In genomic region chr15:81324979-81325378, GRCm38 (mm10) we compare ENCODE assay signal across 25 mouse cellular contexts. TPM values are rescaled to one million over a fixed set of nuclear protein-coding genes. Genes with fewer than 3 reads are reported as not detected.
DNase-seq lines count a peak whose midpoint lies in the region; TF ChIP-seq lines count a peak whose summit lies in the region.
"Had no signal": no experiment of that assay in that cellular context is flagged by ENCODE, and none has a peak within 500 bp of the region (broad histone marks: within the 10 kb centered on the region; RNA-seq: fewer than 3 reads in every experiment).

No protein-coding gene starts in this region.

- peak; percentile 12 for DNase-seq in gastrocnemius, adult 18-20 months (ENCODE audit: low spot score)
- no peak for DNase-seq in gastrocnemius, postnatal 14 days
- peak; percentile 15 to 16 for DNase-seq in heart, adult 9 months (ENCODE audit: low spot score in 2 of 2)
- DNase-seq in heart, postnatal 4 days, result no peak
- peak; percentile 60 for DNase-seq in NIH3T3 (ENCODE audit: low read depth)
- DNase-seq in ovary, postnatal 14 days (ENCODE audit: low spot score), result no peak
- DNase-seq: adrenal gland, postnatal 14 days; cerebellum, adult 11-12 months; cerebellum, adult 9-11 months; embryo, embryonic 11 days; gastrocnemius, postnatal 10 days; kidney, postnatal 36 days; liver; lung, embryonic 14.5 days; thymus, postnatal 4 days had no signal

- intact Hi-C loops in gastrocnemius, postnatal 14 days (cut with DNase I; ENCODE audit: low total_unique reads), result no loop called here

- no peaks in the 10 kb centered on the region for H3K4me1 ChIP-seq in embryonic fibroblast, embryonic 13.5 days (ENCODE audit: control insufficient read depth, insufficient read depth, low read length)
- H3K4me1 ChIP-seq: intestine, embryonic 15.5 days; midbrain, embryonic 10.5 days; midbrain, embryonic 15.5 days had no signal

- H3K27ac ChIP-seq in embryonic fibroblast, embryonic 13.5 days (ENCODE audit: insufficient read depth, low read length), result peak overlapping the region; percentile 23; the same call in 1 of the 2 replicates
- H3K27ac ChIP-seq: embryonic facial prominence, embryonic 13.5 days; hindbrain, embryonic 12.5 days; hindbrain, postnatal 0 days; intestine, embryonic 15.5 days; layer of hippocampus, adult 2 months; left cerebral cortex, adult 2 months; liver, embryonic 14.5 days; midbrain, embryonic 10.5 days; midbrain, embryonic 15.5 days had no signal

- TF ChIP-seq POLR2A in embryonic fibroblast, embryonic 13.5 days (IDR thresholded peaks at IDR 0.05; ENCODE audit: low read depth, low read length), result no peak

- TF ChIP-seq CTCF in embryonic fibroblast, embryonic 13.5 days (IDR thresholded peaks at IDR 0.05; ENCODE audit: borderline replicate concordance, insufficient read depth, low read length), result no peak

- H3K4me3 ChIP-seq in embryonic fibroblast, embryonic 13.5 days (ENCODE audit: insufficient read depth, low read length), result no peak overlapping the region
- H3K4me3 ChIP-seq: embryonic facial prominence, embryonic 13.5 days; hindbrain, embryonic 12.5 days; intestine, embryonic 15.5 days; layer of hippocampus, adult 2 months; left cerebral cortex, adult 2 months; midbrain, embryonic 10.5 days; midbrain, embryonic 15.5 days had no signal

RNA-seq across cellular contexts. Expression of gene Slc25a17, which starts 35.6 kb away (rescaled TPM):
- total RNA-seq in gastrocnemius, adult 18-20 months (2021), result 1 to 10 TPM; 6.7 TPM
- 10 to 100 TPM; 15.6 to 15.9 TPM for total RNA-seq in gastrocnemius, postnatal 14 days (2021)
- 10 to 100 TPM; 31.9 to 32.8 TPM for total RNA-seq in heart, postnatal 4 days (2021)
- 89.1 and 93.1 TPM in 2 replicates for polyA plus RNA-seq in embryonic fibroblast, embryonic 13.5 days (2011; ENCODE audit: insufficient read length, low read depth, missing spikeins)

Comparison
In these comparisons a context has a peak if more than half of its experiments do, and no peak if none do; other contexts are left out.
1. DNase-seq: peak in gastrocnemius, adult 18-20 months (single experiment), heart, adult 9 months (2 of 2) and NIH3T3 (single experiment); none in gastrocnemius, postnatal 14 days (single experiment), heart, postnatal 4 days (single experiment) and ovary, postnatal 14 days (single experiment).